Mouse (Mus musculus) B cell, adult (primary cell): ENCODE measurements around the gene Lmo4. TPM values are rescaled to one million over a fixed set of nuclear protein-coding genes. Genes with fewer than 3 reads are reported as not detected.

Experiments
- total RNA-seq: library from RNA; stranded (reverse); gene quantifications from 4 replicates; pipeline ENCODE4 v1.2.4, GENCODE M21; 2023; ENCODE audit not compliant: inconsistent age

Gene Lmo4
- 38.2 to 45.7 TPM (median 44.1 TPM) in 4 replicates for total RNA-seq

DNA sequence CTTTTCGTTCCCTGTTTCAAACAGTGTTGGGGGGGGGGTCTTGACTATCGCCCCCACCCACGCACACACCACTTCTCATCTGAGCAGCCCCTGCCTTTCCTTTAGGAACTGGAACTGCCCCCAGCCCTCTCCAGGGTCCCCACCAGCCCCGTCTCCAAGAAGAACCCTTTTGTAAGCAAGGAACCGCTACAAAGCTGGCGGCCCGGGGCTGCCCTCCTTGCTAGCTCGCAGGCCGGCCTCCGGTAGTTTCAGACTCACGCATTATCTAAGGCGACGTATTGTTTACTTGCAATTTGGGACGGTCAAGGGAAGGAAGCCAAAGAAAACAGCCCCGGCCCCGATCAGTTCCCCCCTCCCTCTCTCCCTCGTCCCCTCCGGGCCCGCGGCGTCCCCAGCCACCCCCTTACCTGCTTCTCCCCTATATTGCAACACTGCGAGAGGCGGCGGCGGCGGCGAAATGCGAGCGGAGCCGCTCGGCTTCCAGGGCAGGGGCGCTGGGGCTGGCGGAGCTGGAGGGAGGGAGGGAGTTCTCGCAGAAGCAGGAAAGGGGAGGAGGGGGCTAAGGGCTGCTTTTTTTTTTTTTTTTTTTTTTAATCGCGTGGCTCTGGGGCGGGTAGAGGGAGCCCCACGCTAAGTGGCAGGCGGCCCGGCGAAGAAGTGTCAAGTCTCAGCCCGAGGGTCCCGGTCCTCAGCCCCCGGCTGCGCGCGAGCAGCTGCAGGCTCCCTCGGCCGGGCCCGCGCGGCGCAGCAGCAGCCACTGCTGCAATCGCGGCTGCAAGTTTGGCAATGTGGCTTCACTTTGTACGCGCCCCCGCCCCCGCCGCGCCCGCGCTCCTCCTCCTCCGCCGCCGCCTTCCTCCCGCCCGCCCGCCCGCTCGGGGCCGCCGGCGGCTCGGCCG is at the start of gene Lmo4:
Lmo4 (minus strand) TSS at position 808 of the 899 bp plus-strand sequence.

